Mouse (Mus musculus): ENCODE results near the gene Lce1j.
"Not testable (repeated sequence)": the region's sequence is repeated elsewhere in the genome, so short reads cannot be mapped to it uniquely, and the experiment has no call there.

Gene Lce1j
- long read RNA-seq, experiment 1, result 0 reads
- long read RNA-seq, experiment 2, result 0 reads

DNA sequence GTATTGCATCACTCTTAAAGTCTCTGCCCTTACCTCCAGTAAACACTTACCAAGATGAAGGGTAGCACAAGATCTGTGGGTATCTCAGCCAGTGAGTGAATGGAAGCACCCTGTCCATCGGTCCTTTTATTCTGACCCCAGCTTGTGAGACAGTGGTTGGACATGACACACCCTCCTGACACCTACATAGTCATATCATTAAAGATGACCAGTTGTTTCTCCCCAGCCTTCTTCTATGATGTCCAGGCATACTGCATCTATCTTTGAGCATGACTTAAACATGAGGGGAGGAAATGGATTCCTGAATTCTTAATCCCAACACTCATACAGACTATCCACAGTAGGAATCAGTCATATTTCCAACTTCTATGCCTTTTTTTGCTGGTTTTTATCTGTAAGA lies at the start of gene Lce1j:
TSS of gene Lce1j (minus strand) at position 101 of the 400 bp plus-strand sequence.
- intact Hi-C loops (cut with DNase I), result no loop called here

DNA sequence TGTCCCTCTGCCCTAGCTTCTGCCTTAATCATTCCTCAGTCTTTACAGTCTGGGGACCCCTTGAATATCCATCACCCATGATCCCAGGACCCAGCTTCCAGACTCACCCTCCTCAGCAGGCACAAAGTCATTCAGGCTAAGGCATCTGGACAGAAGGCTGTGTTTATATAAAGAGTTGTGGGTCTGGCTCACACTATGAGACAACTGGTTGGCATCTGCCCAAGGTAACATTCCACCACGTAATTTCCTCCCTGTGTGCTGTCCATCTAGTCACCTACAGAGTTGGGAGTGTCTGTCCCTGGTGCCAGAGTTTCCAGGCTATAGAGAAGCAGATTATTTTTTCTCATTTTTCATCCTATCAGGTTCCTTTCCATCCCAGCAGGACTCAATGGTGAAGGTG lies 36.8 kb upstream of the Lce1j start, which contains the start of gene Kprp:
TSS of gene Kprp (minus strand) at position 140 of the 400 bp plus-strand sequence.
- intact Hi-C loops (cut with DNase I), result no loop called here

DNA sequence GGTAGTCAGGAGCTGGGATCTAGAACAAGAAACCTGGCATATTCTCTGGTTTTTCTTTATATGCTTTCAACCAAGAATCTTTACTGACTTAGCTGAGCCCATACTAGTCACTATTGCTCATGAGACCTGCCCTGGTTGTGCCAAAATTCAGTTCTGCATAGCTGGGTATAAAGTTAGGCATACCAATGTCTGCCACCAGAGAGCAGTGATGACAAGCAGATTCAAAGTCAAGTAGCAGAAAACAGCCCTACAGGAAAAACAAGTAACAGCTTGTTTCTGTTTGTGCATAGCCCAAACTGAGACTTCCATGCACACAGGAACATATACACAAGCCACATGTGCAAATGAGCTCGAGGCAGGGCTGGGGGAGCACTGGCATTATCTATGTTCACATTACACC lies 35.5 kb upstream of the Lce1j start:
- intact Hi-C loops (cut with DNase I), result no loop called here

DNA sequence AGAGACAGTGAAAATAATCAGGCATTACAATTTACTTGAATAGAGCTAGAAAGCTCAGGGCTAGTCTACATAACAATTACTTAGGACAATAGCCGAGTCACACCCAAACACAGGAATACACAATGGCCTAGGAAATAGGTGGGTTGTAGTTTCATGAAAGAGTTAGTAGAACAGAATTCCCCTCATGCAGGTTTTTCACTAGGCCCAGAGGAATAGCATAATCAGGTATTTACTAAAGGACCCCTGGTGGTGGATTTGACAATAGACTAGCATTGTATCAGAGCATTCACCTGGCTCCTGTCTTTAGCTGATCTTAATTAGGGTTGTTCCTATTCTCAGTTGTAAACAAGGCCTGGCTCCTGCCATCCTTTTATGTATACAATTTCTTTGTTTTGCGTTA lies 25.7 kb upstream of the Lce1j start:
- intact Hi-C loops (cut with DNase I), result not testable (repeated sequence)

DNA sequence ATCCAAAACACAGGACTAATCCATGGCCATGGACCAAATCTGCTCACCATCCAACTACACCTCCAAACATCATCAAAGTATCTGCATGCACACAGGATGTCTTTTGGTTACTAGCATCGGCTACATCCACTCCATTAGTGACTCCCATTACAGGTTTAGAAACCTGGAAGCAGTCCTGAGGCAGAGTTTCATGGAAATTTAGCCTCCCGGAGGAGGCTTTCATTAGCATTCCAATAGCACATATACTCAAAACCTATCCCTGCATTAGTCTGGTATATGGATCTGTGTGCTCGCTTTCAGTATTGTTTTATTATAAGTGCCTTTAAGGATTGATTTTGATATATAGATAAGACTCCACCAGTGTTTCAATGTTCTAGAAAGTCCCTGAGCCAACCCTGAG lies 25.3 kb upstream of the Lce1j start:
- intact Hi-C loops (cut with DNase I), result no loop called here

DNA sequence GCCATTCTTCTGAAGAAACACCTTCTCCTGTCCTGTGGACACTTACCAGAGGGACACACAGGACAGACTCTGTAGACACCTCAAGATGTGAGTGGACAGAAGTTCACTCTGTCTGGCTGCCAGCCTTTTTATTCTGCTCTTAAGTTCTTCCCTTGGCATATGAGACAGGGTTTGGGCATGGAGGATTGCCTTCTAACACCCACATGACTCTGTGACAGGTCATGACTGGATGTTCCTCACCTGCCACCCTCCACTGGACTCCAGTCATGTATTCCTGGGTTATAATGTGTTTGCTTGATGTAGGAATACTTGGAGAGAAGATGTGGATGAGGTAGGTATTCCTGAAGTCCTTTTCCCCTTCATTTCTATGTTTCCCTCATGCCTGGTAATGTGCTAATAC lies 17.5 kb upstream of the Lce1j start, which contains the start of gene Lce1k:
TSS of gene Lce1k (minus strand) at position 101 of the 400 bp plus-strand sequence.
- intact Hi-C loops (cut with DNase I), result no loop called here

DNA sequence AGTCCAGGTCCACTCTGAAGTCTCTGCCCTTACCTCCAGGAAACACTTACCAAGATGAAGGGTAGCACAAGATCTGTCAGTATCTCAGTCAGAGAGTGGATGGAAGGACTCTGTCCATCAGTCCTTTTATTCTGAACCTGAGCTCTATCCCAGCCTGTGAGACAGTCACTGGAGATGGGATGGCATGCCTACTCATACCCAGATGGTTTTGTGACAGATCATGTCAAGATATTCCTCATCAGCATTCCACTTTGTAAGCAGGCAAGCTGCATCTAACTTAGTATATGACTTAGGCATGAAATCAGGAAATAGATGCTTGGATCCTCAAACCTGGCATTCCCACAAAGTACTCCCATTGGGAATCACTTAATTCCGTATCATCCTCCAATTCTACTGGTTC lies 11.5 kb downstream of the Lce1j start, which contains the start of gene Lce1i:
TSS of gene Lce1i (minus strand) at position 101 of the 400 bp plus-strand sequence.
- intact Hi-C loops (cut with DNase I), result no loop called here

DNA sequence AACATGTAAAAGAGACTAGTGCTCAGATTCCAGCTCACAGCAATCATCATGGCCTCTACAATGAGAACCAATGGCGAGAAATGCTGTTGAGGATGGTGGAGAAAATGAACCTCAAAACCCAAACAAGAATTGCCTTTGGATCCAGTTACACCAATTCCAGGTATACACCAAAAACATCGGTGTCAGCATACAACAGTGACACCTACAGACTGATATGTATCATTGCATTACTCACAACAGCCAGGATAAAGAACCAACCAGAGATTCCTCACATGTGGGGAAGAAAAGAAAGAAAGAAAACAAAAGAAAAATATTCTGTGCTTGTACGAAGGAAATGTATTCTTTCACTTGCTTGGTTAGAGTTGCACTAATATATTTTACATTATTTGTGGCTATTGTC lies 18.7 kb downstream of the Lce1j start:
- intact Hi-C loops (cut with DNase I), result no loop called here

DNA sequence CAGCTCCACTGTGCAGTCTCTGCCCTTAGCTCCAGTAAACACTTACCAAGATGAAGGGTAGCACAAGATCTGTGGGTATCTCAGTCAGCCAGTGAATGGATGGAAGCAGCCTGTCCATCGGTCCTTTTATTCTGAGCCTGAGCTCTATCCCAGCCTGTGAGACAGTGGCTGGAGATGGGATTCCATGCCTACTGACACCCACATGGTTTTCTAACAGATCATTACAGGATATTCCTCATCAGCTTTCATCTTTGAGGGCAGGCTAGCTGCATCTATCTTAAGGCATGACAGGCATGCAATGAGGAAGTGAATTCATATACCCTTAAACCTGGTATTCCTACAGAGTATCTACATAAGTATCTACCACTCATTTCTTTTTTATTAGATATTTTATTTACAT lies 25.3 kb downstream of the Lce1j start, which contains the start of gene Lce1h:
TSS of gene Lce1h (minus strand) at position 101 of the 400 bp plus-strand sequence.
- intact Hi-C loops (cut with DNase I), result no loop called here

DNA sequence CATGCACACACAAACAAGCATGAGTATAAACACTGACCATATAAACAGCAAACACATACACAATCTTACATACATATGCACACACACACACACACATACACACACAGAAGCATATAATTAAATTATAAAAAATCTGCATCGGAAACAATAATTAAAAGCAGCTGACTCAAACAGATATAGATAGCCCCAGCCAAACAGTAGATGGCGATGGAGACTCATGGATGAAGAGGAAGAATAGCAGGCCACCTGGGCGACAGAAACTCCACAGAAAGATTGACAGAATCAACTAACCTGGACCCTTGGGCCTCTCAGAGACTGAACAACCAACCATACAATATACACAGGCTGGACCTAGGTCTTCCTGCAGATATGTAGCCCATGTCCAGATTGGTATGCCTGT lies 37.1 kb downstream of the Lce1j start:
- intact Hi-C loops (cut with DNase I), result no loop called here

DNA sequence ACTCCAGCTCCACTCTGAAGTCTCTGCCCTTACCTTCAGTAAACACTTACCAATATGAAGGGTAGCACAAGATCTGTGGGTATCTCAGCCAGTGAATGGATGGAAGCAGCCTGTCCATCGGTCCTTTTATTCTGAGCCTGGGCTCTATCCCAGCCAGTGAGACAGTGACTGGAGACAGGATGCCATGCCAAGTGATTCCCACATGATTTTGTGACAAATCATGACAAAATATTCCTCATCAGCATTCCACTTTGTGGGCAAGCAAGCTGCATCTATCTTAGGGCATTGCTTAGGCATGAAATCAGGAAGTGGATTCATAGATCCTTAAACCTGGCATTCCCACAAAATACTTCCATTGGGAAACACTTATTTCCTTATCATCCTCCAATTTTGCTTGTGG lies 38.1 kb downstream of the Lce1j start, which contains the start of gene Lce1g:
TSS of gene Lce1g (minus strand) at position 101 of the 400 bp plus-strand sequence.
- intact Hi-C loops (cut with DNase I), result no loop called here

DNA sequence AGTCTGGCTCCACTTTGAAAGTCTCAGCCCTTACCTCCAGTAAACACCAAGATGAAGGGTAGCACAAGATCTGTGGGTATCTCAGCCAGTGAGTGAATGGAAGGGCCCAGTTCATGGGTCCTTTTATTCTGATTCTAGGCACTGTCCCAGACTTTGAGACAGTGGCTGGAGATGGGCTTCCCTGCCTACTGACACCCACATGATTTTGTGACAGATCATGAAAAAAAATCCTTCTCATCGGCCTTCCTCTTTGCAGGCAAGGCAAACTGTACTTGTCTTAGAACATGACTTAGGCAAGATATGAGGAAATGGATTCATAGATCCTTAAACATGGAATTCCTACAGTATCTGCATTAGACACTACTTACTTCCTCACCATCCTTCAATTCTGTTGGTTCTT lies 51.3 kb downstream of the Lce1j start, which contains the start of gene Gm38119:
TSS of gene Gm38119 (minus strand) at position 101 of the 400 bp plus-strand sequence.
- intact Hi-C loops (cut with DNase I), result no loop called here

Measured in adrenal gland (tissue).